Mouse (Mus musculus) lung, embryonic 14.5 days (tissue): Measurements from ENCODE around the gene Ankzf1. TPM values are rescaled to one million over a fixed set of nuclear protein-coding genes. Genes with fewer than 3 reads are reported as not detected.

Experiments used
- ATAC-seq: fragments of 200-750 bp; cut with Nextera tagmentation; 2 replicates; pipeline ENCODE4 v1.8.0; 2017; ENCODE audit warnings: mild to moderate bottlenecking, moderate TSS enrichment, moderate library complexity; ENCODE audit not compliant: insufficient read depth
- DNase-seq: peaks from one replicate; pipeline ENCODE4 v3.0.0-alpha.2; 2015
- H3K27ac ChIP-seq: fragments of 300-500 bp; sonication (generic); 2 replicates; pipeline ENCODE4 v1.5.1; 2014; ENCODE audit warnings: low read depth, mild to moderate bottlenecking, moderate library complexity
- H3K27me3 ChIP-seq: fragments of 300-500 bp; sonication (generic); 2 replicates; pipeline ENCODE4 v1.6.1; 2014; ENCODE audit warnings: low read length, control low read depth; ENCODE audit not compliant: insufficient read depth
- H3K36me3 ChIP-seq: fragments of 300-500 bp; sonication (generic); 2 replicates; pipeline ENCODE4 v1.6.1; 2014; ENCODE audit warnings: control low read depth; ENCODE audit not compliant: insufficient read depth
- H3K4me1 ChIP-seq: fragments of 300-500 bp; sonication (generic); 2 replicates; pipeline ENCODE4 v1.6.1; 2014; ENCODE audit warnings: antibody characterized with exemption, control low read depth; ENCODE audit not compliant: insufficient read depth
- H3K4me2 ChIP-seq: fragments of 300-500 bp; sonication (generic); 2 replicates; pipeline ENCODE4 v1.6.1; 2014; ENCODE audit warnings: mild to moderate bottlenecking
- H3K4me3 ChIP-seq: fragments of 300-500 bp; sonication (generic); 2 replicates; pipeline ENCODE4 v1.5.1; 2014; ENCODE audit warnings: low read depth, low read length
- H3K9ac ChIP-seq: fragments of 300-500 bp; sonication (generic); 2 replicates; pipeline ENCODE4 v1.6.1; 2014
- H3K9me3 ChIP-seq: fragments of 300-500 bp; sonication (generic); 2 replicates; pipeline ENCODE4 v1.6.1; 2016; ENCODE audit warnings: low read depth, low read length, control low read depth
- CTCF ChIP-seq: IDR thresholded peaks from 2 replicates; pipeline ENCODE4 v1.5.1; 2016; ENCODE audit warnings: antibody characterized with exemption, low read depth
- WGBS: fragments of 180-500 bp; shearing (Covaris S2); extraction: QIAGEN DNeasy Blood & Tissue Kit; methylation state at CpG from one replicate; pipeline ENCODE4 v1.1.7; 2014; 5-methylcytosine and 5-hydroxymethylcytosine counted together
- polyA plus RNA-seq: library from polyadenylated mRNA; unstranded; fragments of >200 nt; fragmentation: Nextera tagmentation; extraction: Ambion mirVana; gene quantifications from 2 replicates; pipeline ENCODE4 v1.2.1, GENCODE M21; 2014

The Ankzf1 gene
- polyA plus RNA-seq, 1 experiment from 2014 or later: 16.5 TPM

GRCm38 (mm10) chr1:75158990-75159389 lies 33.0 kb upstream of the Ankzf1 start:
- no peaks in the 10 kb centered on the region for H3K27me3 ChIP-seq
- no peaks in the 10 kb centered on the region for H3K9me3 ChIP-seq
- H3K4me3 ChIP-seq: no peak overlapping the region
- H3K27ac ChIP-seq: no peak overlapping the region
- TF ChIP-seq CTCF: no peak
- ATAC-seq: no peak
- H3K4me1 ChIP-seq: no peaks in the 10 kb centered on the region
- no peak overlapping the region for H3K9ac ChIP-seq
- H3K36me3 ChIP-seq: no peaks in the 10 kb centered on the region
- no peak for DNase-seq
- no peak overlapping the region for H3K4me2 ChIP-seq

DNA sequence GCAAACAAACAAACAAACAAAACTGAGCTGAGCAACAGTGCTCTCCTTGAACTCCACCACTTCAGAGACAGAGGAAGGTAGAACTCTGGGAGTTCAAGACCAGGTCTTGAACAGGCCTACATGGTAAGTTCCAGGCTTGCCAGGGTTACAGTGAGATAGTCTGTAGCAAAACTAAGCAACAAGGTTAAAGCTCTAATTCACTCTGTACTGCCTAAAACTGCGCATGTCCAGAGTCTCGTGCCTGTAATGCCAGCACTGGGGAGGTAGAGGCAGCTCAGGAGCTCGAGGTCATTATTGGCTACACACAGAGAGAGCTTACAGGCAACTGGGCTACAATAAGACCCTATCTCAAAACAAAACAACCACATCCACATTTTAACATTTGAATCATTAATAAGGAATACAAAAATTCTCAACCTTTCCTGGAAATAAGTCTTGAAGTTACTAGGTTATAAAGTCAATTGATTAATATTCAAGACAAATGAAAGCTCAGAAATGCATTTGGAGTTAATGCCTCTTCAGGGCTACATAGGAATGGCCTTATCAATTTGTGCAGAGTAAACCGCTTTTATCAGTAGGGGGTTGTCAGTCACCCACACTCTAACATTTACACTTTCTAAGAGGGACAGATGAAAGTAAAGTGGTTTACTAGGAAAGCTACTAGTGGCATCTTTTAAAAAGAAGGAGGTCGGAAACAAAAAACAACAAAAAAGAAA lies 32.3 kb upstream of the Ankzf1 start:
- no peak for DNase-seq
- H3K4me1 ChIP-seq: no peaks in the 10 kb centered on the region
- H3K9ac ChIP-seq: no peak overlapping the region
- no peak for TF ChIP-seq CTCF
- 47% methylated on average over 5 of the region's 5 CpGs for WGBS
- no peak overlapping the region for H3K27ac ChIP-seq
- ATAC-seq: no peak
- H3K36me3 ChIP-seq: no peaks in the 10 kb centered on the region
- H3K4me2 ChIP-seq: no peak overlapping the region
- H3K27me3 ChIP-seq: no peaks in the 10 kb centered on the region
- H3K4me3 ChIP-seq: no peak overlapping the region
- no peaks in the 10 kb centered on the region for H3K9me3 ChIP-seq

DNA sequence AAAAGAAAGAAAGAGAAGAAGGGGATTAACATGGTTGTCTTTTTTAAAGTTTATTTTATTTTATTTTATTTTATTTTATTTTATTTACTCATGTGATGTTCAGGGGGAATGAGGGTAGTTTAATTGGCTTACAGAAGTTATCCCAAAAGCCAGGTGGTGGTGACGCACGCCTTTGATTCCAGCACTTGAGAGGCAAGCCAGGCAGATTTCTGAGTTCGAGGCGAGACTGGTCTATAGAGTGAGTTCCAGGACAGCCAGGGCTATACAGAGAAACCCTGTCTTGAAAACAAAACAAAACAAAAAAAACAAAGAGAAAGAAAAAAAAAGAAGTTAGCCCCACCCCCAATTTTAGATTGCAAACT lies 31.7 kb upstream of the Ankzf1 start:
- no peak for TF ChIP-seq CTCF
- no peaks in the 10 kb centered on the region for H3K4me1 ChIP-seq
- H3K9me3 ChIP-seq: no peaks in the 10 kb centered on the region
- ATAC-seq: no peak
- no peak overlapping the region for H3K27ac ChIP-seq
- no peak overlapping the region for H3K4me2 ChIP-seq
- 68% methylated on average over 4 of the region's 4 CpGs for WGBS
- H3K36me3 ChIP-seq: no peaks in the 10 kb centered on the region
- no peak overlapping the region for H3K4me3 ChIP-seq
- no peaks in the 10 kb centered on the region for H3K27me3 ChIP-seq
- H3K9ac ChIP-seq: no peak overlapping the region
- DNase-seq: no peak

- Histone ChIP-seq H3K4me3 (peak overlapping the region; percentile 77), H3K36me3 (peaks cover 31% of the 10 kb centered on the region), H3K4me1 (peaks cover 4% of the 10 kb centered on the region; the same call in 1 of the 2 replicates), H3K4me2 (peak overlapping the region; percentile 83), H3K9ac (peak overlapping the region; percentile 60), H3K27me3 (no peaks in the 10 kb centered on the region), H3K27ac (peak overlapping the region; percentile 80), H3K9me3 (no peaks in the 10 kb centered on the region)
- WGBS: 9% methylated on average over 7 of the region's 7 CpGs
- ATAC-seq (no peak), DNase-seq (no peak)
- no peak for TF ChIP-seq CTCF
These were observed 23.9 kb upstream of the Ankzf1 start for GRCm38 (mm10) chr1:75168093-75168471.

DNA sequence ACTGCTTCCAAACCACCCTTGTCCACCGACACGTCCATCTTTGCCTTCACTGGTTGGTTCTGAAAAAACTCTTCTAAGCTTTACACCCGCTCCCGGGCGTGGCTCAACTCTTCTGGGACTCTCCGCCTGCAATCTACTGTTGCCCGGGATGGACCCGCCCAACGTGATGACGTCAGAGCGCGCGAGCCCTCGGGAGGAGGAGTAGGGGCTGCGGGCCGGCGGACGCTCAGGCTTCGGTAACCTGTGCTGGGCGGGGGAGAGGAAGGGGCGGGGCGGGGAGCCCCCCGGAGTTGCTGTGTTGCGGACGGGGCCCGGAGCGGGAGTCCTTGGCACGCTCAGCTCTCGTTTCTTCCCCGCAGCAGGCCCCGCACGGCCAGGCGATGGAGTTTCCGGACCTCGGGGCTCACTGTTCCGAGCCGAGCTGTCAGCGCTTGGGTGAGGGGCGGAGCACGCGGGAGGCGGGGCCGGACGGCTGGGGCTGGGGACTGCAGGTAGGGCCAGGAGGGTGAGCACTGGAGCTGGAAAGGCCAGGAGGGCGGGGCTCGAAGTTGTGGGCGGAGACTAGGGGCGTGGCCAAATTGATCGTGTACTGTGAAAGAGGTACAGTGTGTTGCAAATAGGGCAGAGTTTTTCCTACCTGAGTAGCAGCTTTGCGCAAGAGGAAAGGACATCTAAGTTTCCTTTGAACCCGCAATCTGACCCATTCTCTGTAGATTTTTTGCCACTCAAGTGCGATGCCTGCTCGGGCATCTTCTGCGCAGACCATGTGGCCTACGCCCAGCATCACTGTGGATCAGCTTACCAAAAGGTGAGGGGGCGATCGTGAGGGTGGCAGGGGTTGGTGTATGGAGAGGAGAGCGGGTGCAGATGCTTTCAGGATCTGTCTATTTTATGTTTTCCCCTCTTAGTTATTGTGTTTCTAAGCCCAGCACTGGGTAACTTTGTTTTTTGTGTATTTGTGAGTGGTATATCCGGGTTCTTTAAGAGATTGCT lies 23.2 kb upstream of the Ankzf1 start, which contains the start of gene Zfand2b:
Gene Zfand2b (plus strand): TSS at position 175 of the 993 bp plus-strand sequence.
- peak; percentile 98 for ATAC-seq
- WGBS: under 1% methylated on average over 59 of the region's 59 CpGs
- Histone ChIP-seq H3K4me2 (peak within 1 kb of the TSS; percentile 83), H3K4me3 (peak within 1 kb of the TSS; percentile 77), H3K4me1 (peaks cover 4% of the 10 kb centered on the region; the same call in 1 of the 2 replicates), H3K9me3 (no peaks in the 10 kb centered on the region), H3K27ac (peak within 1 kb of the TSS; percentile 80), H3K9ac (peak within 1 kb of the TSS; percentile 60), H3K36me3 (peaks cover 38% of the 10 kb centered on the region), H3K27me3 (no peaks in the 10 kb centered on the region)
- TF ChIP-seq CTCF: no peak
- peak; percentile 98 for DNase-seq

DNA sequence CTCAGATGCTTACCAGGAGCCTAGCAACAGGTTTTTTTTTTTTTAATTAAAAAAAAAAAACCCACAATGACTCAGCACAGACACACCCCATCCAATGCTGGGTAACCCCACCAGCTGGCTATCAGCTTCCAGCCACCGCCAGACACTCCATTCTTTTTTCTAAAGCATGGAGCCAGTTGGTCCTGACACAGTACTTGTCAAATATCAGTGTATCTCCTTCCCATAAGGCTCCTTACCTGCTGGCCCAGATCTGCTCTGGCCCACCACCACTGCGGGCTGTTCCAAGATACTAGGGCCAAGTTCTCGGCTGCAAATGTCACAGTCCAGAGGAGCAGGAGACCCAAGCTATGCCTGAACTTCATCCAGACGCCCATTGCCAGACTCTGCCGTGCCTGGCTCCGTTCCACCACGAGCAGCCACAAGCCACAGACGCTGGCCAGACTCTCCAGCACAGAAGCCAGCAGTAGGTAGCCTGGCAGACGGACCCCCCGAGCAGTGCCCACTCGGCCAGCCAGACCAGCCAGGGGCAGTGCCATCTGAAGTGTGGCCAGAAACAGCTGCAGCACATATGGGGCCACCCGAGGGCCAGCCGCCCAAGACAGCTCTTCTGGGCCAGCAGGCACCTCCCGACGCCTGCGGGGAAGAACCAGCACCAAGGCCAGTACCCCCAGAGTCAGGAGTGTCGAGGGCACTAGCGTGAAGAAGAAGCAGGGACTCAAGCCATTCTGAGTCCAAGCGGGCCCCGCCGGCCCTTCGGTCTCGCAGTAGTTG lies 12.4 kb upstream of the Ankzf1 start:
- peak; percentile 57 for ATAC-seq
- no peaks in the 10 kb centered on the region for H3K4me1 ChIP-seq
- H3K4me2 ChIP-seq: peak overlapping the region; percentile 75
- H3K27ac ChIP-seq: peak overlapping the region; percentile 3; the same call in 1 of the 2 replicates
- H3K36me3 ChIP-seq: peaks cover 41% of the 10 kb centered on the region
- no peaks in the 10 kb centered on the region for H3K27me3 ChIP-seq
- no peak for TF ChIP-seq CTCF
- peak overlapping the region; percentile 38 for H3K9ac ChIP-seq
- H3K9me3 ChIP-seq: no peaks in the 10 kb centered on the region
- H3K4me3 ChIP-seq: peak overlapping the region; percentile 50
- WGBS: 7% methylated on average over 23 of the region's 23 CpGs
- peak; percentile 51 for DNase-seq
